Mouse (Mus musculus) ES-E14 (cell line): ENCODE measurements around the gene Scd4. TPM values are rescaled to one million over a fixed set of nuclear protein-coding genes. Genes with fewer than 3 reads are reported as not detected.

ENCODE experiments used
- DNase-seq: peaks from one replicate; pipeline ENCODE4 v3.0.0-alpha.2; 2013; ENCODE audit warnings: low read depth, low spot score
- H3K27ac ChIP-seq: 2 replicates; pipeline ENCODE4 v1.5.1; 2012; ENCODE audit warnings: low read depth, mild to moderate bottlenecking, low read length, moderate library complexity, mixed read lengths; ENCODE audit not compliant: poor library complexity, insufficient read depth, severe bottlenecking
- H3K36me3 ChIP-seq: 2 replicates; pipeline ENCODE4 v1.6.1; 2012; ENCODE audit warnings: mild to moderate bottlenecking, low read length, moderate library complexity, mixed read lengths; ENCODE audit not compliant: control insufficient read depth, poor library complexity, insufficient read depth, severe bottlenecking
- H3K4me1 ChIP-seq, 2 experiments: fragments of 150-350 bp in 1 of 2; sonication (generic) in 1 of 2; 2 replicates each; pipeline ENCODE4 v1.6.1; 2012; ENCODE audit warnings: low read length in 2 of 2, mild to moderate bottlenecking in 1 of 2, mixed read lengths in 1 of 2; ENCODE audit not compliant: control insufficient read depth in 2 of 2, insufficient read depth in 2 of 2, poor library complexity in 1 of 2
- H3K4me3 ChIP-seq, 2 experiments: fragments of 150-350 bp in 1 of 2; sonication (generic) in 1 of 2; 2 replicates each; pipeline ENCODE4 v1.5.1; 2012; ENCODE audit warnings: low read length in 2 of 2, low read depth in 1 of 2, mild to moderate bottlenecking in 1 of 2, mixed read lengths in 1 of 2; ENCODE audit not compliant: insufficient read depth in 1 of 2, poor library complexity in 1 of 2, severe bottlenecking in 1 of 2
- H3K9ac ChIP-seq: 2 replicates; pipeline ENCODE4 v1.6.1; 2012; ENCODE audit warnings: low read depth, mild to moderate bottlenecking, low read length, mixed read lengths; ENCODE audit not compliant: poor library complexity, insufficient read depth, severe bottlenecking
- H3K9me3 ChIP-seq: fragments of 150-350 bp; sonication (generic); 2 replicates; pipeline ENCODE4 v1.6.1; 2012; ENCODE audit warnings: low read depth, mild to moderate bottlenecking, low read length; ENCODE audit not compliant: control insufficient read depth, insufficient read depth
- CHD2 ChIP-seq: IDR thresholded peaks from 2 replicates; pipeline ENCODE4 v1.6.1; 2014; ENCODE audit warnings: mild to moderate bottlenecking, low read depth, low read length, inconsistent platforms
- HCFC1 ChIP-seq: IDR thresholded peaks from 2 replicates; pipeline ENCODE4 v1.6.1; 2012; ENCODE audit warnings: low read length, inconsistent platforms, borderline replicate concordance; ENCODE audit not compliant: insufficient read depth
- MAFK ChIP-seq: IDR thresholded peaks from 2 replicates; pipeline ENCODE4 v1.6.1; 2014; ENCODE audit warnings: mild to moderate bottlenecking, low read depth, low read length, inconsistent platforms; ENCODE audit not compliant: insufficient read depth
- ZC3H11A ChIP-seq: IDR thresholded peaks from 2 replicates; pipeline ENCODE4 v1.6.1; 2012; ENCODE audit warnings: low read depth, mild to moderate bottlenecking, inconsistent platforms, low read length, borderline replicate concordance
- ZNF384 ChIP-seq: IDR thresholded peaks from 2 replicates; pipeline ENCODE4 v1.6.1; 2012; ENCODE audit warnings: low read depth, low read length, inconsistent platforms
- in situ Hi-C, 2 experiments: fragments of 600-800 bp; cut with MboI; formaldehyde crosslinking; loops; one replicate each; pipeline ENCODE4 v1.15.1; 2025; ENCODE audit warnings: low sequenced_read_pairs in 2 of 2, inconsistent platforms in 1 of 2; ENCODE audit not compliant: unreplicated experiment in 2 of 2
- total RNA-seq: library from RNA; depleted of rRNA; stranded (reverse); fragments of 300-350 nt; gene quantifications from 2 replicates; pipeline ENCODE4 v1.2.3, GENCODE M21; 2012

The Scd4 gene
- total RNA-seq, 1 experiment, result 0.13 TPM

DNA sequence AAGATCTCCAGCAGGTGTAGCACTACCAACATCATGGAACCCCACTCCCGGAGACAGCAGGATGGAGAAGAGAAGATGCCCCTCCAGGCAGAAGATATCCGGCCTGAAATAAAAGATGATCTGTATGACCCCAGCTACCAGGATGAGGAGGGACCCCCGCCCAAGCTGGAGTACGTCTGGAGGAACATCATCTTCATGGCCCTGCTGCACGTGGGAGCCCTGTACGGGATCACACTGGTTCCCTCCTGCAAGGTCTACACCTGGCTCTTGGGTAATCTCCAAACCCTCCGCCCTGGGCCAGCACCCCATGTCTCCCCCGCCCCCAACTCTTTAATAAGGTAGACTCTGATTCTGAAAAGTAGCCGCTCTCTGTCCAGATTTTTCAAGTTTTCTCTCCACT, 1.1 kb downstream of the Scd4 start:
- Histone ChIP-seq H3K9me3 (no peaks in the 10 kb centered on the region), H3K4me1 (no peaks in the 10 kb centered on the region), H3K9ac (no peak overlapping the region), H3K4me3 (no peak overlapping the region), H3K36me3 (no peaks in the 10 kb centered on the region), H3K27ac (no peak overlapping the region)
- DNase-seq, result no peak
- in situ Hi-C loops, result no loop called here
- TF ChIP-seq ZC3H11A, result no peak

DNA sequence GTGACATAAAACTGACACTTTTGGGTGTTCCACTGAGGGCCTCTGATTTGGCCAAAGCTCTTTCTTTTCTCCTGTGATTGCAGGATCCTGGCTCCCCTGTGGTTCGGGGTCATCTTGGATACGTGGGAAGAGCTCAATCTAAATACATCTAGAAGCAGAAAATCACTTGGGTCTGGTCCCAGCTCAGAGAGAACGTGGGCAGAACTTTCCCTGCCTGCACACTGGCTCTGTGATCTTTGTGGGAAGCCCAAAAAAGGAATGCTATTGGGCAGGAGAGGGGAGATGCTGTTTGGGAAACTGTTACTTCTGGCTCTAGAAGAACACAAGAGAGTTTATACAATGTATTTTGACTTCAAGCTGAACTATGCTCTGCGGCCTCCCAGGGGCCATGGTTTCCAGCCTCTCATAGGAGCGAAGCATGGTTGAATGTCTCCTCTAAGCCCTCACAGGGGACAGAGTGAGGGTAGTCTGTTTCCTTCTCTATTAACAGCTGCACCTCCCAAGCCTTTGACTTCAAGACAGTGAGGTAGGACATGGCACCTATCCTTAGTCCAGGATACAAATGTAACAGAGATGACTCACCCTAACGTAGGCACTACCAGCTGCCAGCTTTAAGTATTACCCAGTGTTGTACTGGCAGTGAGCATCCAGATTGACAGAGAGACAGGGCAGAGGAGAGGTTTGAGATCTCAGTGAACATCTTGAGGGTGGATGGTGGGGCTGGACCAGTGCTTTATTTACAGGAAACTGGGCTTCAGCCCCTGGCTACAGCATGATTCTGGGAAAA, 3.2 kb downstream of the Scd4 start:
- Histone ChIP-seq H3K4me1 (no peaks in the 10 kb centered on the region), H3K36me3 (no peaks in the 10 kb centered on the region), H3K9me3 (no peaks in the 10 kb centered on the region), H3K9ac (no peak overlapping the region), H3K27ac (no peak overlapping the region), H3K4me3 (no peak overlapping the region)
- no peak for DNase-seq
- in situ Hi-C loops, result no loop called here
- TF ChIP-seq CHD2 (no peak), HCFC1 (no peak), ZC3H11A (no peak), MAFK (no peak), ZNF384 (no peak)

DNA sequence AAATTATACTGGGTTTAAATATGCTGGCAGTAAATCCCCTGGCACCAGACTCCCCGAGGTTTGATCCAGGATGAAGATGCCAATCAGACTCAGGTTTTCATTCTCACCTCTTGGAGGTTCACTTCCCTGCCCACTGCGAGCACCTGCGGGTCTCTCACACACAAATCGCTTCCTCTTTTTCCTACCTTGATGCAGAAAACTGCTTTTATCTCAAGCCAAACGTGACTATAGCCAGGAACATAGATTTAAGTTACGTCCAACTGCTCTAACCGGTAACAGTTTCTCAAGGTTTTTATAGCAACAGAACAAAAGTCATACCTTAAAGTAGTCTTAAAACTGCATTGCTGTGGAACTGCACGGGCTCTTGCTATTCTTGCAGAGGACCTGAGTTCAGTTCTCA, 16.8 kb downstream of the Scd4 start:
- H3K36me3 ChIP-seq, result no peaks in the 10 kb centered on the region
- H3K27ac ChIP-seq, result no peak overlapping the region
- no peaks in the 10 kb centered on the region for H3K9me3 ChIP-seq
- DNase-seq, result no peak
- TF ChIP-seq ZNF384 (no peak), CHD2 (no peak), MAFK (no peak), HCFC1 (no peak), ZC3H11A (no peak)
- H3K4me3 ChIP-seq, result no peak overlapping the region
- no peaks in the 10 kb centered on the region for H3K4me1 ChIP-seq
- in situ Hi-C loops, result no loop called here
- no peak overlapping the region for H3K9ac ChIP-seq

DNA sequence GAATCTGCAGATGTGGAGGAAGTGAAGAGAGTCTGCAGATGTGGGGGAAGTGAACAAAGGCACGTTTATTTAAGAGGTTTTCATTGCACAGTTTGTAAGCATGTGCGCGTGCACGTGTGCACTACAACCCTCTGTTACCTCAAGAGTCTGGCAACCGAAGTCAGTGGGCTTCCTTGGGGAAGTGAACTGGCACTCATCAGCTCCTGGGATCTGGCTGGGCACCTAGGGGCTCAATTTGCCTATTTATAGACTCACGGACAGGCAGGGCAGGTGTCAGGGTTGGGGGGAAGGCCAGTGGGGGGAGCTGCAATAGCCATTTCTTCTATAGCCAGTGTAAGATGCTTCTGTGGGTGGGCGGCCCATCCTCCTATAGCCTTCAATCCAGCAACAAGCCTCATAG, 18.9 kb downstream of the Scd4 start:
- no peak for DNase-seq
- Histone ChIP-seq H3K27ac (no peak overlapping the region), H3K4me3 (no peak overlapping the region), H3K9me3 (no peaks in the 10 kb centered on the region), H3K4me1 (no peaks in the 10 kb centered on the region), H3K36me3 (no peaks in the 10 kb centered on the region), H3K9ac (no peak overlapping the region)
- in situ Hi-C loops, result no loop called here
- TF ChIP-seq CHD2 (no peak), MAFK (no peak)

DNA sequence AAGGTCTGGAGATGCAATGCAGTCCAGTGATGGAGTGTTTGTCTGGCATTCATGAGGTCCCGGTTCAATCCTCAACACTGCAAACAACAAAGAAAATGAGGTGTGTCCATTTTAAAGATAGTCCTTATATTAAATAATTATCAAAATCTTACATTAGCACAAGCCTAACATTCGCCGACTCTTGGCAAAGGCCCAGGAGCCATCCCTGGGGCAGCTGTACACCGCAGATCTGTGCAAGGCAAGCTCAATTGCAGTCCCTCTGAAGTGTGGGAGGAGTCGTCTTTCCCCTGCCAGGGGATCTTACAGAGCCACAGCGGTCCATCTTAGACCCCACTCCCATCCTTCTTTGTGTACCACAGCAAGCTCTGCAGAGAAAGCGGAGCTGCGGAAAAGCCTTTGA, 25.8 kb downstream of the Scd4 start:
- no peaks in the 10 kb centered on the region for H3K9me3 ChIP-seq
- no peak overlapping the region for H3K4me3 ChIP-seq
- in situ Hi-C loops, result no loop called here
- no peak overlapping the region for H3K9ac ChIP-seq
- no peak for DNase-seq
- H3K4me1 ChIP-seq, result no peaks in the 10 kb centered on the region
- H3K36me3 ChIP-seq, result no peaks in the 10 kb centered on the region; the same call in 1 of the 2 replicates
- TF ChIP-seq HCFC1, result no peak
- no peak for TF ChIP-seq ZNF384
- TF ChIP-seq MAFK, result no peak
- no peak for TF ChIP-seq ZC3H11A
- no peak for TF ChIP-seq CHD2
- no peak overlapping the region for H3K27ac ChIP-seq
